Mouse (Mus musculus) frontal cortex, postnatal 14 days (tissue): Measurements from ENCODE around the gene Tmem230.
A peak's percentile ranks its signal among the peaks of the same experiment; 100 is the strongest.

Experiments
- DNase-seq, 2 experiments: peaks; one replicate each; pipeline ENCODE4 v3.0.0; 2022; ENCODE audit warnings: low spot score in 2 of 2

Tmem230 gene

GRCm38 (mm10) chr2:132232413-132232945, 15.1 kb downstream of the Tmem230 start:
- DNase-seq: no peak

DNA sequence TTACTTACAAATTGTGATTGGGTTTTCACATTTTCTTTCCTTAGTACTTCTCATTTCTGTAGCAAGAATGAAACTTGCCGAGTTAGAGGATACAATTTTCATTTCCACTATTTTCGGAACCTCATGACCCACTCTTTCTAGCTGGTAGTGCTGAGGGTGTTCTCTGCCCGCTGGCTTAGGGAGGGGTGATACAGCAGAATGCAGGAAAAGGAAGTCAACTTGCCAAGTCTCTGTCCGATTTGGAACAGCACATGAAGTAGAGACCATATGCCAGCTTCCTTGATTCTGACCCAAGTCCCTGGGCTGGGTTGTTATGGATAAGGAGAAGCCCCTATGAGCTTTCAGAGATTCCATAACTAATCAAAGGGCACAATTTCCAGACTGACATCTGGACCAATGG, 23.2 kb downstream of the Tmem230 start:
- DNase-seq: no peak

- DNase-seq: peak in 1 of 2 experiments; percentile 12
Observed at GRCm38 (mm10) chr2:132221611-132222073, 26.0 kb downstream of the Tmem230 start.

DNA sequence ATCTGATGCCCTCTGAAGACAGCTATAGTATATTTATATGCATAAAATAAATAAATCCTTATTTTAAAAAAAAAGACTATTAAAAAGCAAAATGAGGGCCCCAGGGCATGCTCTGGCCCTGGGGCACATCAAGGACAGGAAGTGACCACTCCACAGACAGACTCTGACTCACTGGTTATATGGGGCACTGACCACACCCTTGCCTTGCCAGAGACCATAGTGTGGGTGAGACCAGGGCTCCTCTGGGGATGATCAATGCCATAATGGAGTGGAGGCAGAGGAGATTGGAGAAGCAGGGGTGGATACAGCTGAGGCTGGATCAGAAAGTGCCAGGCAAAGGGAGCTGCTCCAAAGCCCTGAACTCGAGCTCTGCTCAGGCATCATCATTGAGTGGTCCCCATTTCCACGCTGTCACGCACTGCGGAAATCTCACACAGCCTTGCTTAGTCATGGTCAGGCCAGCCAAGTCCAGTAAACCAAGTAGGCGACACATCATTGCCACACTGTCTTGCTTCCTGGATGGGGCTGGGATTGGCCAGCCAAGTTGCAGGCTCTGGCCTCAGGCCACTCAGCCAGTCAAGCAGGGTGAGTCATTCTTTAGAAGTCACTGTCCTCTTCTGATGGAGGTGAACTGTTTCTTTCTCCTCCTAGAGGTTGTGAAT, 35.5 kb downstream of the Tmem230 start:
- DNase-seq: no peak

DNA sequence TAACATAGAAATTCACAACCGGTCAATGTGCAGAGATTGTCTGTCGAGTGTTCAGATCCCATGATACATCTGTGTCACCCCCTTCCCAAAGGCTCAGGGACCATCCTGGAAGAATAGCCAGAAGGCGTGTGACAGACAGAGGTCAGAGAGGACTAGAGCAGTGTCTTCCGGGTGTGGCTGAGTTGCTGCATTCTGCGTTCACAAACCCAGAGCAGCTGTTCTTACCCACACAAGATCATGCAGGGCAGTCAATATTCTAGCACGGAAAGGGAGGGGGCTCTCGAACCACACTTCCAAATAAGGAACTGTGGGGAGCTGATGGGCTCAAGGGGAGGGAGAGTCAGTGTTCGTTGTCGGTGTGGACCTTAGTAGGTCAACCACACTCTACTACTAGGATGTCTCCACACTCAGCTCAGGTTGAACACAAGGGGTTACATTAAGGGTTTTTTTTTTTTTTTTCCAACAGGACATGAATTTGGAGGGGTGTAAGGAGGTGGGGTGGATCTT, 36.7 kb downstream of the Tmem230 start:
- no peak for DNase-seq

DNA sequence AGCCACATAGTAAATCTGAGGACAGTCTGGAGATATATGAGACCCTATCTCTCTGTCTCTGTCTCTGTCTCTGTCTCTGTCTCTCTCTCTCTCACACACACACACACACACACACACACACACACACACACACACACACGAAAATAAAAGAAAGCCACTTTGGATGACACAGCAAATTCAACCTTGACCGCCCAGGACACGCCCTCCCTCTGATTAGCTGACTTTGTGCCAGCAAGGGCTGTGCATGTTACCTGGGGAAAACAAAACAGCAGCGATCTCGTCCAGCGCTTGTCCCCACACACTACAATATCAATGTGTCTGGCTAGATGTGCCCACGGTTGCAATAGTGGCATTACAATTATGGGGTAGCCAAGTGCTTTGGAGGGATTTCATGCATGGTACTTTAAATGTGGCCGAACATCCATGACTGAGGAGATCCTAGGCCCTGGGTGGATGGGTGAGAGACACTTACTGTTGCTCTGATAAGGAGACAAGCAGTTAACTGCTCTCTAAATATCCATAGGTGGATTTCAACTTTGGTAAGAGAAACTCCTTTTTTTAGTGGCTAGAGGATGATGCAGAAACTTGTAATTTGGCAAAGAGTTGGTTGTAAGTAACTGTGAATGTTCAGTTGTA, 39.2 kb downstream of the Tmem230 start:
- no peak for DNase-seq

- no peak for DNase-seq
Observed at GRCm38 (mm10) chr2:132206316-132206881, 41.2 kb downstream of the Tmem230 start.

DNA sequence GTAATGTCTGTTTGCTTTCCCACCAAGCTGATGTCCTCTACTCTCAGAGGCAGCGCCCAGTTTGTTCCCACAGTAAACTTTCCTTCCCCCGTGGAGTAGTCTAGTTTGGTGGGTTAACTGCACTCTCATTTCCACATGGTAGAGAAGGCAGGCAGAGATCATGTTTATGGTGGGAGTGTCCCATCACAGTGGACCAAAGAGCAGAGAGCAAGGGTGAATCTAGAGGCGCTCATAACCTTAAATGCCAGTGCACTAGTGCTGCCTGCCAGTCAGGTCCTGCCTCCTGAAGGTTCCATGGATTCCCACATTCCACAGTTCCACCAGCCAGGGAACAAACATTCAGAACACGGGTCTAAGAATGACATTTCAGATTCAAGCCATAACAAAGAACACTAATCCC, 42.1 kb downstream of the Tmem230 start:
- DNase-seq: no peak

DNA sequence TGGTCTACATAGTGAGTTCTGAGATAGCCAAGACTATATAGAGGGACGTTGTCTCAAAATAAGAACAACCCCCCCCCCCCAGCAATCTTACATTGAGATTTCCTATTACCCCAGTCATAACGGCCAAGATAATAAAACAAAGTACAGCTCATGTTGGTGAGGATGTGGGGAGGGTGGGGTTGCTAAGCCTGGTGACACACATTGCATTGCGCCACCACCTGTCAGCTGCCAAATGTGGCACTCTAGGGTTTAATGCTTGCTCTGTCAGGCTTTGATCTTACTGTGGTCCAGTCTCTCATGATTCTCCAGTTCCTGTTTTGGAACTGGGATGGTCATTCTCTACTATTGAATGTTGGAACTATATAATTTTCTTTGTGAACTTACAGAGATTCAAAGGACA, 43.8 kb downstream of the Tmem230 start:
- no peak for DNase-seq

DNA sequence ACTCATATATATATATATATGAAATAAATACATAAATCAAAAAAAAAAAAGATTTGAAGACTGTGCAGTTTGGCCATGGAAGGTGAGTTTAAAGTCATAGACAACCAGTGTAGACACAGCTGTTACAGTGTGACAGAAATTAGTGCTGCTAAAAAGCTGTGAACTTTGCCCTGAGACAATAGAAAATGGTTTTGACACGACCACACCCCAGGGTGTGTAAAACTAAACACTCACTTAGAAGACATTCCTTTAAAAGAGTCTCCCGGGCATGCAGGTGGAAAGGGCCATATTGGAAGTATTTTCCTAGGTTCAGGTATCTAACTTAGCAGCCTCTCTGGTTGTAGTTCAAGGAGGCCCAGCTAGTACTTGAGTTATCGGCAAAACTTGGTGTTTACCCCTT, 44.4 kb downstream of the Tmem230 start:
- DNase-seq: no peak

DNA sequence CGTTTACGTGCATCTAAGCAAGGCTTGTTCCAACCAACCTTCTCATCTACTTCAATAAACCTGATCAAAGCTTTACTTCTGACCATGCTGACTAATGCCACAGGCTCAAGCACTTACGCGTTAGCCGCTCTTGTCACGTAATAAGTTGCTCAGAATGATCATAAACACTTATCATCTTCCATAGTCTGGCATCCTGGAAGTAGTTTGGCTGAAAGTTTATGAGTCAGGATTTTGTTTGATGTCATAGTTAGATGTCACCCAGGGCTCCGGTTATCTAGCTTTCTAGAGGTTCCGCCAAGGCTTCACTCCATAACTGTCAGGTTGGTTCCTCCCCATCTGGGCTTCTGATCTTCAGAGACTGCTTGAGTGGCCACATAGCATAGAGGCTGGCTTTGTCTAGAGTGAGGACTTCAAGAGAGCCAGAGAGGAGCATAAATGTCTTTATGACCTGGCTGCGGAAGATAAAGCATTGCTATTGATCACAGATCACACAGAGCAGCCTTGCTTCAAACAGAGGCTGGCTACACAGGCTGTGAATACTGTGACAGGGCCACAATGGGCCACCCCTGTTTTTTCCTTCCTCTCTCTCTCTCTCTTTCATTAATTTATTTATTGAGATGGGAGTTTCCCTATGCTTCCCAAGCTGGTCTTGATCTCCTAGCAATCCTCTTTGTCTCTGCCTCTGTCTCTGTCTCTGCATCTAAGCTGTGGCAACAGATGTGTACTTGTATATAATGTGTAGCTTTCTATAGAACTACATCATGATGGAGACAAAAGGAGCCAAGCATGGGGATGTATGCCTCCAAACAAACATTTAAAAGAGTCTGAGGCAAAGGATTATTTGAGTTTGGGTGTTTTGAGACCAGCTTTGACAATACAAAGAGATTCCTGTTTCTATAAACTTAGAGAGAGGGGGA, 49.3 kb downstream of the Tmem230 start:
- DNase-seq: no peak

- DNase-seq: no peak
Observed at GRCm38 (mm10) chr2:132195602-132196001, 52.0 kb downstream of the Tmem230 start.

- no peak for DNase-seq
Observed at GRCm38 (mm10) chr2:132190602-132191161, 56.9 kb downstream of the Tmem230 start.
